Mouse (Mus musculus): ENCODE data around the gene Socs2. TPM values are rescaled to one million over a fixed set of nuclear protein-coding genes. Genes with fewer than 3 reads are reported as not detected.

Socs2 gene
- total and polyA plus RNA-seq, 2 experiments from 2014 or later = 103 to 137 TPM

DNA sequence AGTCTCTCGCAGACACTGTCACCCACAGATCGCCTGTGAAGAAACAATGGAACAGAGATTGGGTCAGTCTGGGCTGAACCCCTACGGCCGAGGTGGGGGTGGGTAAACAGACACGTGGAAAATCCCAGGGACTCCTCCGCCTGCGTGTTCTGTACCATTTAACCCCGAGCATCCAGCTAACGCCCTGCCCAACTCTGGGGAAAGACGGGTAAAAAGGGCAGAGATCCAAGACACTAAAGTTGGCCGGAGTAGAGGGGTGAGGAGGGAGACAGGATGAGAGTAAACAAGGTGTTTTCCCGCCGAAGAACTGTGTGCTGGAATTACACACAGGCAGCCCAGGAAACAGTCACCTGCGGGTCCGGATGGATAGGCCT, 1.8 kb downstream of the Socs2 start:
- Histone ChIP-seq H3K36me3 (replicated peaks; ENCODE audit: control insufficient read depth, insufficient read depth, low read length) (peaks cover 22% of the 10 kb centered on the region), H3K9me3 (replicated peaks; ENCODE audit: control insufficient read depth, low read length) (no peaks in the 10 kb centered on the region), H3K27me3 (ENCODE audit: control insufficient read depth, insufficient read depth, low read length) (no peaks in the 10 kb centered on the region), H3K4me3 (ENCODE audit: low read depth, low read length) (peak overlapping the region; percentile 81), H3K4me1 (ENCODE audit: control insufficient read depth, insufficient read depth) (peaks cover 5% of the 10 kb centered on the region), H3K9ac (replicated peaks; ENCODE audit: low read depth, low read length) (peak overlapping the region; percentile 90), H3K4me2 (ENCODE audit: low read depth, low read length) (peak overlapping the region; percentile 95), H3K27ac (ENCODE audit: low read depth) (peak overlapping the region; percentile 97)
- TF ChIP-seq CTCF (IDR thresholded peaks at IDR 0.05; ENCODE audit: low read depth) (no peak), EP300 (IDR thresholded peaks at IDR 0.05; ENCODE audit: low read depth) (no peak)
- DNase-seq (ENCODE audit: low spot score) (peak; percentile 41), ATAC-seq (ENCODE audit: insufficient read depth, low read depth) (peak; percentile 0; the same call in 1 of the 2 replicates)
- WGBS = under 1% methylated on average over 15 of the region's 15 CpGs

DNA sequence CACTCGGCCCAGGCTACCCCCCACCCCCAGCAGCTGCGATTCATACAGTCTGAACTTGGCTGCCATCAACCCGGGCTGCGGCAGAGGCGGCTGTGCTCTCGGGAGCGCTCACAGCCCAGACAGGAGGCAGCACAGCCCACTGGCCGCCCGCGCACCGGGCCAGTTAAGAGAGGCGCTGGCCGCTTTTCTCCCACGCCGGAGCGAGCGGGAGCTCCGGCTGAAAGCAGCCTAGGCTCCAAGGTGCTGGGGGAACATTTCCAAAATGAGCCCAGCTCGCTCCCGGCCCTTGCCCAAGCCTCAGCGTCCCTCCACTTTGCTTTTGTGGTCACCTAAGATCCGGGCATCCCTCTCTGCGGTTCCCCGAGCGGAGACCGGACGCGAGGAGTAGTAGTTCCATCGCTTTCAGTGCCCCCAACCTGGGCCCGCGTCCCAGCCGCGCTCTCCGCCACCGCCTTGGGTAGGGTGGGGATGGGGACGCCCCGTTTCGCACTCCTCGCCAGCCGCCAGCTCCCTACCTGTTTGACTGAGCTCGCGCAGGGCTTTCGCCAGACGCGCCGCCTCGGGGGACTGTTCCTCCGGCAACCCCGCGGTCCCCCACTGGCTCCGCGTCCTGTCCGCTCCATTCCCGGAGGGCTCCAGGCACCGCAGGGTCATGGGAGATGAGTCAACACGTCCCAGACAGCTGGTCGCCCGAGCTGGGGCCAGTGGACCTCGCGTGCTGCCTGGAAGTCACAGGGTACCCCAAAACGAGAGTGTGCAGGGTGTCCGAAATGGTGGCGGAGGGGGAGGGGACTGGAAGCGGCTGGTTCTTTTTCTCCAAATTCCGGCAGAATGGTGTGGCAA, 2.4 kb downstream of the Socs2 start:
- H3K9ac ChIP-seq (replicated peaks; ENCODE audit: low read depth, low read length) = peak overlapping the region; percentile 90
- peak overlapping the region; percentile 95 for H3K4me2 ChIP-seq (ENCODE audit: low read depth, low read length)
- DNase-seq (ENCODE audit: low spot score) = no peak
- H3K36me3 ChIP-seq (replicated peaks; ENCODE audit: control insufficient read depth, insufficient read depth, low read length) = peaks cover 28% of the 10 kb centered on the region
- peaks cover 5% of the 10 kb centered on the region for H3K4me1 ChIP-seq (ENCODE audit: control insufficient read depth, insufficient read depth)
- TF ChIP-seq EP300 (IDR thresholded peaks at IDR 0.05; ENCODE audit: low read depth) (no peak), CTCF (IDR thresholded peaks at IDR 0.05; ENCODE audit: low read depth) (no peak)
- ATAC-seq (ENCODE audit: insufficient read depth, low read depth) = no peak
- H3K4me3 ChIP-seq (ENCODE audit: low read depth, low read length) = peak overlapping the region; percentile 81
- WGBS = under 1% methylated on average over 65 of the region's 65 CpGs
- no peaks in the 10 kb centered on the region for H3K9me3 ChIP-seq (replicated peaks; ENCODE audit: control insufficient read depth, low read length)
- H3K27me3 ChIP-seq (ENCODE audit: control insufficient read depth, insufficient read depth, low read length) = no peaks in the 10 kb centered on the region
- H3K27ac ChIP-seq (ENCODE audit: low read depth) = peak overlapping the region; percentile 97

DNA sequence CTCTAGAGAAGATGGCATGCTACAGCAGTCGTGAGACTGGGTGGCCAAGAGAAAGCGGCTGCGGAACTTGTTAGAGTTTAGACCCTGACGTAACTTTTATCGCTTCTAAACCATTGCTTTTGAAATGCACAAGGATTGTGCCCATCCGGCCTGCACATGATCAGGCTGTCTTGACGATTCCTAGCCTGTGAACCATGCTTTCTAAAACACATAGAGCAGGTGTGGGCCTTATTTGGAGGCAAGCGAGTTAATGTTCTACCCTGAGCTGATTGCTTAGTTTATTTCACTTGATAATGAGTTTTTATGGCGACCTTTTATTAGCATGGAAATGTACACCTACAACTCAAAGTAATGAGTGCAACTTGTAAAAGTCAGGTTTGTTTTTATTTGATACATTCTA, 5.8 kb downstream of the Socs2 start:
- no peaks in the 10 kb centered on the region for H3K27me3 ChIP-seq (ENCODE audit: control insufficient read depth, insufficient read depth, low read length)
- TF ChIP-seq CTCF (IDR thresholded peaks at IDR 0.05; ENCODE audit: low read depth) (no peak), EP300 (IDR thresholded peaks at IDR 0.05; ENCODE audit: low read depth) (no peak)
- WGBS = 90% methylated on average over 9 of the region's 9 CpGs
- no peak overlapping the region for H3K4me3 ChIP-seq (ENCODE audit: low read depth, low read length)
- DNase-seq (ENCODE audit: low spot score) (no peak), ATAC-seq (ENCODE audit: insufficient read depth, low read depth) (no peak)
- no peak overlapping the region for H3K9ac ChIP-seq (replicated peaks; ENCODE audit: low read depth, low read length)
- H3K36me3 ChIP-seq (replicated peaks; ENCODE audit: control insufficient read depth, insufficient read depth, low read length) = peaks cover 61% of the 10 kb centered on the region
- no peaks in the 10 kb centered on the region for H3K9me3 ChIP-seq (replicated peaks; ENCODE audit: control insufficient read depth, low read length)
- no peak overlapping the region for H3K27ac ChIP-seq (ENCODE audit: low read depth)
- no peak overlapping the region for H3K4me2 ChIP-seq (ENCODE audit: low read depth, low read length)
- H3K4me1 ChIP-seq (ENCODE audit: control insufficient read depth, insufficient read depth) = peaks cover 5% of the 10 kb centered on the region; the same call in 1 of the 2 replicates

DNA sequence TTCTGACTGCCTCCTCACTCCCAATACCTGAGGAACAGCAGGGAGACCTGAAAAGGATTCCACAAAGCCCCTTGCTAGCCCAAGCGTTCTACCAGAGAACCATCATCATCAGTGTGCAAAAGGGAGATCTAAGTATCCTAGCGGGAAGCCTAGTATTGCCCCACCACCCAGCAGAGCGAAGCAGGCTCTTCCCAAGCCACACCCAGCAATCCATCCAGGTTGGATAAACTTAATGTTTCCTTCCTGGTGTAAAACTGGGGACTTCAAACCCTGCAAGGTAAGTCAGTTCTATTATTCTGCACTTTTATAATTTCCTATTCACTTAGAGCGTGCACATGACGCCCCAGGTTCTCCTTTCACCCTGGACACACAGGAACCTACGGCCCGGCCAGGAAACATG, 6.3 kb downstream of the Socs2 start:
- Histone ChIP-seq H3K4me2 (ENCODE audit: low read depth, low read length) (no peak overlapping the region), H3K9me3 (replicated peaks; ENCODE audit: control insufficient read depth, low read length) (no peaks in the 10 kb centered on the region), H3K9ac (replicated peaks; ENCODE audit: low read depth, low read length) (no peak overlapping the region), H3K4me3 (ENCODE audit: low read depth, low read length) (no peak overlapping the region), H3K27ac (ENCODE audit: low read depth) (no peak overlapping the region), H3K36me3 (replicated peaks; ENCODE audit: control insufficient read depth, insufficient read depth, low read length) (peaks cover 65% of the 10 kb centered on the region), H3K27me3 (ENCODE audit: control insufficient read depth, insufficient read depth, low read length) (no peaks in the 10 kb centered on the region), H3K4me1 (ENCODE audit: control insufficient read depth, insufficient read depth) (peaks cover 5% of the 10 kb centered on the region; the same call in 1 of the 2 replicates)
- no peak for ATAC-seq (ENCODE audit: insufficient read depth, low read depth)
- TF ChIP-seq CTCF (IDR thresholded peaks at IDR 0.05; ENCODE audit: low read depth) (no peak), EP300 (IDR thresholded peaks at IDR 0.05; ENCODE audit: low read depth) (no peak)
- DNase-seq (ENCODE audit: low spot score) = no peak
- WGBS = 90% methylated on average over 7 of the region's 7 CpGs

DNA sequence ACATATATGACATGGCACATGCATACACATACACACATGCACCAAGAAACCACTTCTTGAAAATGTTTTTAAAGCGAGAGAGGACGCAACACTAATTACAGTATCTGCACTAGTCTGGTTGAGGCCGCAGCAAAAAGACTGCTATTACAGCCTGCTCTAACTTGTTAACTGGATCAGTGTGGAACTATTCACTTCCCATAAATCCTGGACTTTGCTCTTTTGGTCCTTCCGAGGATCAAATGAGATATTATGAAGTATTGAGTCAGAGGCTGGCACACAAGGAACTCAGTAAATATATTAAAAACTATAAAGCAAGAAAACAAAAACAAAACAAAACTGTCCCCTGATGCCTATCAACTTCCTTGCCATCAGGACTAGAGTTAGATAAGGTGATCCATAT, 6.8 kb downstream of the Socs2 start:
- no peak overlapping the region for H3K27ac ChIP-seq (ENCODE audit: low read depth)
- peaks cover 5% of the 10 kb centered on the region; the same call in 1 of the 2 replicates for H3K4me1 ChIP-seq (ENCODE audit: control insufficient read depth, insufficient read depth)

More for the DNA sequence above, 6.8 kb downstream of the Socs2 start:
- WGBS = 86% methylated on average over 4 of the region's 4 CpGs
- no peak for DNase-seq (ENCODE audit: low spot score)
- TF ChIP-seq CTCF (IDR thresholded peaks at IDR 0.05; ENCODE audit: low read depth) (no peak), EP300 (IDR thresholded peaks at IDR 0.05; ENCODE audit: low read depth) (no peak)
- no peak overlapping the region for H3K9ac ChIP-seq (replicated peaks; ENCODE audit: low read depth, low read length)
- peaks cover 69% of the 10 kb centered on the region for H3K36me3 ChIP-seq (replicated peaks; ENCODE audit: control insufficient read depth, insufficient read depth, low read length)
- H3K9me3 ChIP-seq (replicated peaks; ENCODE audit: control insufficient read depth, low read length) = no peaks in the 10 kb centered on the region
- no peak for ATAC-seq (ENCODE audit: insufficient read depth, low read depth)
- no peak overlapping the region for H3K4me2 ChIP-seq (ENCODE audit: low read depth, low read length)
- no peaks in the 10 kb centered on the region for H3K27me3 ChIP-seq (ENCODE audit: control insufficient read depth, insufficient read depth, low read length)
- no peak overlapping the region for H3K4me3 ChIP-seq (ENCODE audit: low read depth, low read length)
